Mouse (Mus musculus) MEL (cell line): Measurements from ENCODE around the gene Hmgcr. TPM values are rescaled to one million over a fixed set of nuclear protein-coding genes. Genes with fewer than 3 reads are reported as not detected.

Experiments
- DNase-seq: peaks from one replicate; pipeline ENCODE4 v3.0.0; 2011; ENCODE audit warnings: low read depth, low spot score
- H3K27ac ChIP-seq: 2 replicates; pipeline ENCODE4 v1.5.1; 2012; ENCODE audit warnings: low read depth, mild to moderate bottlenecking, control low read depth, low read length, moderate library complexity; ENCODE audit not compliant: control insufficient read depth
- H3K27me3 ChIP-seq, 2 experiments: fragments of 150-350 bp in 1 of 2; sonication (generic) in 1 of 2; 2 replicates each; pipeline ENCODE4 v1.6.1; 2012; ENCODE audit warnings: low read length in 2 of 2, mild to moderate bottlenecking in 2 of 2, improper control_type of control experiment in 1 of 2, moderate library complexity in 1 of 2; ENCODE audit not compliant: insufficient read depth in 2 of 2, control insufficient read depth in 1 of 2
- H3K36me3 ChIP-seq, 2 experiments: 2 replicates each; pipeline ENCODE4 v1.6.1; 2012 to 2014; ENCODE audit warnings: low read length in 2 of 2, improper control_type of control experiment in 1 of 2, inconsistent platforms in 1 of 2, mild to moderate bottlenecking in 1 of 2; ENCODE audit not compliant: insufficient read depth in 2 of 2, control insufficient read depth in 1 of 2
- H3K4me1 ChIP-seq, 2 experiments: fragments of 150-350 bp in 1 of 2; sonication (generic) in 1 of 2; 2 replicates each; pipeline ENCODE4 v1.6.1; 2012; ENCODE audit warnings: low read length in 2 of 2, improper control_type of control experiment in 1 of 2, mild to moderate bottlenecking in 1 of 2; ENCODE audit not compliant: insufficient read depth in 2 of 2, control insufficient read depth in 1 of 2
- H3K4me3 ChIP-seq, 2 experiments: fragments of 150-350 bp in 1 of 2; sonication (generic) in 1 of 2; 2 replicates each; pipeline ENCODE4 v1.5.1; 2012; ENCODE audit warnings: low read depth in 2 of 2, low read length in 2 of 2, mild to moderate bottlenecking in 2 of 2, moderate library complexity in 2 of 2, control low read depth in 1 of 2, improper control_type of control experiment in 1 of 2; ENCODE audit not compliant: control insufficient read depth in 1 of 2, insufficient read depth in 1 of 2
- H3K79me2 ChIP-seq: 2 replicates; pipeline ENCODE4 v1.6.1; 2012; ENCODE audit warnings: mild to moderate bottlenecking, low read length, moderate library complexity; ENCODE audit not compliant: control insufficient read depth, poor library complexity, insufficient read depth
- H3K9ac ChIP-seq: 2 replicates; pipeline ENCODE4 v1.6.1; 2012; ENCODE audit warnings: low read depth, mild to moderate bottlenecking, control low read depth, low read length, moderate library complexity; ENCODE audit not compliant: control insufficient read depth, poor library complexity, severe bottlenecking
- H3K9me3 ChIP-seq: fragments of 150-350 bp; sonication (generic); replicated peaks from 2 replicates; pipeline ENCODE4 v1.6.1; 2012; ENCODE audit warnings: mild to moderate bottlenecking, low read length, improper control_type of control experiment, moderate library complexity; ENCODE audit not compliant: insufficient read depth
- CHD1 ChIP-seq: IDR thresholded peaks from 2 replicates; pipeline ENCODE4 v1.6.1; 2012; ENCODE audit warnings: low read depth, mild to moderate bottlenecking, inconsistent platforms, low read length, improper control_type of control experiment
- CHD2 ChIP-seq: IDR thresholded peaks from 2 replicates; pipeline ENCODE4 v1.6.1; 2011; ENCODE audit warnings: low read length, improper control_type of control experiment
- E2F4 ChIP-seq: IDR thresholded peaks from 2 replicates; pipeline ENCODE4 v1.6.1; 2011; ENCODE audit warnings: low read depth, low read length, improper control_type of control experiment, borderline replicate concordance
- ELF1 ChIP-seq: IDR thresholded peaks from 2 replicates; pipeline ENCODE4 v1.6.1; 2014; ENCODE audit warnings: low read depth, mild to moderate bottlenecking, inconsistent platforms, low read length, improper control_type of control experiment, moderate library complexity
- GABPA ChIP-seq: IDR thresholded peaks from 2 replicates; pipeline ENCODE4 v1.6.1; 2012; ENCODE audit warnings: low read depth, mild to moderate bottlenecking, inconsistent platforms, low read length, improper control_type of control experiment, moderate library complexity
- HCFC1 ChIP-seq: IDR thresholded peaks from 2 replicates; pipeline ENCODE4 v1.6.1; 2012; ENCODE audit warnings: low read depth, mild to moderate bottlenecking, inconsistent platforms, low read length, improper control_type of control experiment, moderate library complexity
- KAT2A ChIP-seq: conservative IDR thresholded peaks from 2 replicates; pipeline ENCODE4 v1.6.1; 2012; ENCODE audit warnings: low read depth, low read length, improper control_type of control experiment, inconsistent platforms
- MAFK ChIP-seq: IDR thresholded peaks from 2 replicates; pipeline ENCODE4 v1.6.1; 2011; ENCODE audit warnings: low read depth, mild to moderate bottlenecking, low read length, improper control_type of control experiment, borderline replicate concordance
- MEF2A ChIP-seq: IDR thresholded peaks from 2 replicates; pipeline ENCODE4 v1.6.1; 2014; ENCODE audit warnings: low read depth, mild to moderate bottlenecking, inconsistent platforms, low read length, improper control_type of control experiment; ENCODE audit not compliant: poor library complexity, insufficient replicate concordance, severe bottlenecking; ENCODE audit errors: extremely low read depth
- MXI1 ChIP-seq: IDR thresholded peaks from 2 replicates; pipeline ENCODE4 v1.6.1; 2011; ENCODE audit warnings: mild to moderate bottlenecking, low read depth, low read length, improper control_type of control experiment
- MYB ChIP-seq: IDR thresholded peaks from 2 replicates; pipeline ENCODE4 v1.6.1; 2011; ENCODE audit warnings: mild to moderate bottlenecking, low read depth, low read length, improper control_type of control experiment
- NRF1 ChIP-seq: IDR thresholded peaks from 2 replicates; pipeline ENCODE4 v1.6.1; 2014; ENCODE audit warnings: low read depth, mild to moderate bottlenecking, inconsistent platforms, low read length, improper control_type of control experiment, moderate library complexity; ENCODE audit not compliant: poor library complexity, insufficient read depth, severe bottlenecking
- POLR2A ChIP-seq, 2 experiments: IDR thresholded peaks; 2 replicates each; pipeline ENCODE4 v1.6.1; 2011 to 2012; ENCODE audit warnings: low read length in 2 of 2, mild to moderate bottlenecking in 2 of 2, control low read depth in 1 of 2, improper control_type of control experiment in 1 of 2, low read depth in 1 of 2, moderate library complexity in 1 of 2; ENCODE audit not compliant: control insufficient read depth in 1 of 2, insufficient read depth in 1 of 2, poor library complexity in 1 of 2
- POLR2AphosphoS2 ChIP-seq: IDR thresholded peaks from 2 replicates; pipeline ENCODE4 v1.6.1; 2011; ENCODE audit warnings: low read length, improper control_type of control experiment
- RAD21 ChIP-seq: IDR thresholded peaks from 2 replicates; pipeline ENCODE4 v1.6.1; 2011; ENCODE audit warnings: mild to moderate bottlenecking, low read depth, low read length, improper control_type of control experiment
- RCOR1 ChIP-seq: IDR thresholded peaks from 2 replicates; pipeline ENCODE4 v1.6.1; 2012; ENCODE audit warnings: low read depth, mild to moderate bottlenecking, inconsistent platforms, low read length, improper control_type of control experiment
- SMC3 ChIP-seq: IDR thresholded peaks from 2 replicates; pipeline ENCODE4 v1.6.1; 2011; ENCODE audit warnings: low read depth, low read length, improper control_type of control experiment
- TBP ChIP-seq: IDR thresholded peaks from 2 replicates; pipeline ENCODE4 v1.8.0; 2011; ENCODE audit warnings: low read depth, low read length, improper control_type of control experiment
- ZKSCAN1 ChIP-seq: IDR thresholded peaks from 2 replicates; pipeline ENCODE4 v1.6.1; 2012; ENCODE audit warnings: low read depth, mild to moderate bottlenecking, inconsistent platforms, low read length, improper control_type of control experiment, moderate library complexity
- ZMIZ1 ChIP-seq: IDR thresholded peaks from 2 replicates; pipeline ENCODE4 v1.6.1; 2012; ENCODE audit warnings: low read depth, mild to moderate bottlenecking, inconsistent platforms, low read length, improper control_type of control experiment, moderate library complexity
- ZNF384 ChIP-seq: IDR thresholded peaks from 2 replicates; pipeline ENCODE4 v1.6.1; 2012; ENCODE audit warnings: low read depth, mild to moderate bottlenecking, inconsistent platforms, low read length, improper control_type of control experiment
- polyA plus RNA-seq, 2 experiments: library from polyadenylated mRNA; stranded (reverse) in 1 of 2; unstranded in 1 of 2; fragments of >175 nt in 1 of 2; fragments of >200 nt in 1 of 2; gene quantifications; 2 replicates each; pipeline versions ENCODE4 v1.2.1 to v1.2.4; 2012; ENCODE audit warnings: low replicate concordance in 2 of 2, low read depth in 1 of 2; ENCODE audit not compliant: insufficient read length in 2 of 2, insufficient read depth in 1 of 2, missing spikeins in 1 of 2
- total RNA-seq: library from RNA; depleted of rRNA; stranded (reverse); fragments of 300-350 nt; gene quantifications from 2 replicates; pipeline ENCODE4 v1.2.3, GENCODE M21; 2012

The Hmgcr gene
- total and polyA plus RNA-seq, 3 experiments: 52.5 to 69.8 TPM; not detected in 1

DNA sequence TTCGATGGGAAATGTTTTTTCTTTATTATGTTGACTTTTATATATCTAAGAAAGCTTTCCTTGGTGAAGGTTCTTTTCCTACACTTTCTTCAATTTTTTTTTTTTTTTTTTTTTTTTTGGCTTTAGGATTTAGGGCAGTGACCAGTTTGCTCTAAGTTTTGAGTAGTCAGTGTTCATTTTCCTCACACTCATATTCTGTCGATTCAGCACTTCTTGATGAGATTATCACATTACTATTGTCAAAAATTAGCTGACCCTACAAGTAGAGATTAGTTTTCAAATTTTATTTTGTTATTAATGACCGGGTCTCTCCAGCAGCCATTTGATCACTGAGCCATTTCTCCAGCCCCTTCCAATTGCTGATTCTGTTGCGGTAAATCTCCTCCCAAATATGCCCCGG is 19.2 kb upstream of the Hmgcr start:
- Histone ChIP-seq H3K36me3 (no peaks in the 10 kb centered on the region; a peak in 1 of 4 replicates), H3K27ac (no peak overlapping the region), H3K27me3 (no peaks in the 10 kb centered on the region), H3K9ac (no peak overlapping the region)
- no peak for DNase-seq
- no peak for TF ChIP-seq E2F4
- TF ChIP-seq MAFK: peak; percentile 40; the same call in 1 of the 2 replicates
- TF ChIP-seq, all 39 proteins: peak for 1
- no peaks in the 10 kb centered on the region for H3K79me2 ChIP-seq
- no peaks in the 10 kb centered on the region for H3K4me1 ChIP-seq
- no peaks in the 10 kb centered on the region for H3K9me3 ChIP-seq
- no peak overlapping the region for H3K4me3 ChIP-seq

DNA sequence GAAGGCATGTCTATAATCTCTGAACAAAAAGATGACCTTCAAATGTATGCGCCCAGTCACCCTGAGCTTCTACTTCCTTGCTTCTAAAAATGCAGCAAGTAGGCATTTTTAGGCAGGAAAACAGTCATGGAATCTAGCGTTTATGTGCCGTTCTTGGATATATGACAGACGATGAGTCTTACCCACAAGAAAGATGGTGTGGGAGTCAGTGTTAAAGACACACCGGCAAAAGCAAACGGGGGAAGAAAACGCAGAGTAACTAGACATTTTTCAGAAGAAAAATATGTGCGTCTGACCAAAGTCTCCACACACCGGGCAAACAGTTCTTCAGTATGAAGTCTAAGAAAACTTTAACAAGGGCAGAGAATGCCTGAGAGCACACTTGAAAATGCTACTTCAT is 16.5 kb upstream of the Hmgcr start:
- DNase-seq: no peak
- Histone ChIP-seq H3K9ac (no peak overlapping the region), H3K4me1 (no peaks in the 10 kb centered on the region), H3K4me3 (no peak overlapping the region), H3K27ac (no peak overlapping the region), H3K27me3 (no peaks in the 10 kb centered on the region), H3K36me3 (no peaks in the 10 kb centered on the region; a peak in 1 of 4 replicates), H3K79me2 (no peaks in the 10 kb centered on the region), H3K9me3 (no peaks in the 10 kb centered on the region)
- no peak for TF ChIP-seq CHD2
- no peak for TF ChIP-seq ZKSCAN1
- no peak for TF ChIP-seq CHD1
- no peak for TF ChIP-seq ZNF384
- TF ChIP-seq SMC3: no peak
- no peak for TF ChIP-seq KAT2A
- no peak for TF ChIP-seq MYB
- TF ChIP-seq ZMIZ1: no peak
- no peak for TF ChIP-seq NRF1
- no peak for TF ChIP-seq TBP
- no peak for TF ChIP-seq HCFC1
- no peak for TF ChIP-seq MAFK
- no peak for TF ChIP-seq RAD21
- TF ChIP-seq RCOR1: no peak
- no peak for TF ChIP-seq POLR2A (IDR thresholded peaks at IDR 0.05; ENCODE audit: control insufficient read depth in 1 of 2, insufficient read depth in 1 of 2, low read depth in 1 of 2, low read length in 2 of 2, poor library complexity in 1 of 2)
- TF ChIP-seq ELF1: no peak
- no peak for TF ChIP-seq MXI1
- TF ChIP-seq MEF2A: no peak
- no peak for TF ChIP-seq GABPA
- TF ChIP-seq POLR2AphosphoS2: no peak
